Mouse (Mus musculus): Measurements from ENCODE around the gene Fam78a.

DNA sequence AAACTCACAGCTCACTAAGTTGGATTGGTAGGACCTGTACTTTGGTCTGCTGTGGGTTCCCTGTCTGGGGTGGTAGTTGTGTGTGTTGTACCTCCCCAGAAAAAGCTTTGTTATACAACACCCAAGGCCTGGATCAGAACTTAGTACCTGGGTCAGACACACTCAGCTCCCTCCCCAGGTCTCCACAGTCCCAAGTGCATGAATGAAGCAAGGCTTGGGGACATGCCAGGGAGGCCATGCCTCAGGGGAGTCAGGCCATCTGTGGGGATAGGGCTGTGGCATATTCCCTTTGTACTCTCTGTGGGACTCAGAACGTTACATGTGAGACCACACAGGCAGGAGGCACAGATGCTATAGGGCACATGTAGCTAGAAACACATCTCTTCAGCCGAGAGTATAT lies 5.5 kb upstream of the Fam78a start:
- TF ChIP-seq CTCF (IDR thresholded peaks at IDR 0.05; ENCODE audit: control insufficient read depth, insufficient read depth, low read length), result no peak
- TF ChIP-seq POLR2A (IDR thresholded peaks at IDR 0.05; ENCODE audit: borderline replicate concordance, control insufficient read depth, low read depth, low read length), result no peak
